Mouse (Mus musculus) liver, adult 2 months (tissue): ENCODE measurements around the gene Ube2d1. TPM values are rescaled to one million over a fixed set of nuclear protein-coding genes. Genes with fewer than 3 reads are reported as not detected.

Source experiments
- DNase-seq: peaks from one replicate; pipeline ENCODE4 v3.0.0-alpha.2; 2011; ENCODE audit warnings: low read depth, low spot score; ENCODE audit errors: extremely low read depth
- H3K27ac ChIP-seq: fragments of 200-500 bp; replicated peaks from 2 replicates; pipeline ENCODE4 v1.5.1; 2012; ENCODE audit warnings: low read depth, mild to moderate bottlenecking, control low read depth, inconsistent platforms, low read length; ENCODE audit not compliant: insufficient read depth
- H3K27me3 ChIP-seq: fragments of 200-500 bp; 2 replicates; pipeline ENCODE4 v1.6.1; 2012; ENCODE audit warnings: mild to moderate bottlenecking, moderate library complexity, low read length, inconsistent platforms; ENCODE audit not compliant: control insufficient read depth, insufficient read depth
- H3K36me3 ChIP-seq: fragments of 200-500 bp; 2 replicates; pipeline ENCODE4 v1.6.1; 2012; ENCODE audit warnings: low read length, inconsistent platforms; ENCODE audit not compliant: control insufficient read depth, insufficient read depth
- H3K4me1 ChIP-seq: fragments of 200-500 bp; 2 replicates; pipeline ENCODE4 v1.6.1; 2011; ENCODE audit warnings: low read length; ENCODE audit not compliant: control insufficient read depth, insufficient read depth
- H3K4me3 ChIP-seq: fragments of 200-500 bp; 2 replicates; pipeline ENCODE4 v1.5.1; 2011; ENCODE audit warnings: low read depth, mild to moderate bottlenecking, control low read depth, low read length, moderate library complexity; ENCODE audit not compliant: insufficient read depth
- H3K79me2 ChIP-seq: fragments of 200-500 bp; 2 replicates; pipeline ENCODE4 v1.6.1; 2012; ENCODE audit warnings: inconsistent platforms, mild to moderate bottlenecking, low read length, moderate library complexity; ENCODE audit not compliant: control insufficient read depth, insufficient read depth
- H3K9ac ChIP-seq: fragments of 200-500 bp; 2 replicates; pipeline ENCODE4 v1.6.1; 2012; ENCODE audit warnings: low read depth, mild to moderate bottlenecking, control low read depth, inconsistent platforms, low read length
- CTCF ChIP-seq: fragments of 200-500 bp; IDR thresholded peaks from 2 replicates; pipeline ENCODE4 v1.5.1; 2011; ENCODE audit warnings: low read depth, low read length, control low read depth
- POLR2A ChIP-seq: fragments of 200-500 bp; IDR thresholded peaks from 2 replicates; pipeline ENCODE4 v1.6.1; 2011; ENCODE audit warnings: low read length, control low read depth; ENCODE audit not compliant: insufficient read depth; ENCODE audit errors: extremely low read depth
- WGBS: fragments of 180-500 bp; shearing (Covaris S2); methylation state at CpG from one replicate; pipeline ENCODE4 v1.1.7; 2018; 5-methylcytosine and 5-hydroxymethylcytosine counted together
- polyA plus RNA-seq: library from polyadenylated mRNA; depleted of rRNA; stranded (reverse); fragments of >200 nt; gene quantifications from 2 replicates; pipeline ENCODE4 v1.2.3, GENCODE M21; 2012
- total RNA-seq: library from RNA; depleted of rRNA; stranded (reverse); fragments of >200 nt; gene quantifications from 2 replicates; pipeline ENCODE4 v1.2.3, GENCODE M21; 2014

Gene Ube2d1
- total and polyA plus RNA-seq, 2 experiments, result 5.3 to 9.5 TPM

- Histone ChIP-seq H3K27me3 (no peaks in the 10 kb centered on the region), H3K9ac (no peak overlapping the region), H3K4me3 (no peak overlapping the region), H3K27ac (no peak overlapping the region), H3K36me3 (peaks cover 2% of the 10 kb centered on the region; the same call in 1 of the 2 replicates), H3K4me1 (no peaks in the 10 kb centered on the region; the same call in 1 of the 2 replicates), H3K79me2 (peaks cover 11% of the 10 kb centered on the region; the same call in 1 of the 2 replicates)
- no peak for DNase-seq
- no peak for TF ChIP-seq CTCF
- TF ChIP-seq POLR2A, result no peak
- WGBS, result 74% methylated on average over 8 of the region's 8 CpGs
These were observed 23.4 kb downstream of the Ube2d1 start for GRCm38 (mm10) chr10:71261637-71262036.

- 0 out of 2 replicates have a peak, but pooled peaks cover 2% of the 10 kb centered on the region for H3K79me2 ChIP-seq
- no peak overlapping the region for H3K4me3 ChIP-seq
- WGBS, result 93% methylated on average over 5 of the region's 5 CpGs
- no peak overlapping the region for H3K9ac ChIP-seq
- no peak overlapping the region for H3K27ac ChIP-seq
- no peak for DNase-seq
- H3K4me1 ChIP-seq, result no peaks in the 10 kb centered on the region; the same call in 1 of the 2 replicates
- TF ChIP-seq POLR2A, result no peak
- TF ChIP-seq CTCF, result no peak
- H3K36me3 ChIP-seq, result peaks cover 6% of the 10 kb centered on the region; the same call in 1 of the 2 replicates
- no peaks in the 10 kb centered on the region for H3K27me3 ChIP-seq
These were observed 26.1 kb downstream of the Ube2d1 start for GRCm38 (mm10) chr10:71258943-71259342.

- no peak overlapping the region for H3K27ac ChIP-seq
- no peaks in the 10 kb centered on the region for H3K79me2 ChIP-seq
- no peaks in the 10 kb centered on the region for H3K27me3 ChIP-seq
- 93% methylated on average over 8 of the region's 8 CpGs for WGBS
- DNase-seq, result no peak
- H3K4me3 ChIP-seq, result no peak overlapping the region
- no peaks in the 10 kb centered on the region; the same call in 1 of the 2 replicates for H3K4me1 ChIP-seq
- TF ChIP-seq CTCF, result no peak
- no peak for TF ChIP-seq POLR2A
- no peak overlapping the region for H3K9ac ChIP-seq
- H3K36me3 ChIP-seq, result peaks cover 6% of the 10 kb centered on the region; the same call in 1 of the 2 replicates
These were observed 26.5 kb downstream of the Ube2d1 start for GRCm38 (mm10) chr10:71258516-71258915.

- Histone ChIP-seq H3K36me3 (peaks cover 4% of the 10 kb centered on the region; the same call in 1 of the 2 replicates), H3K4me3 (no peak overlapping the region), H3K27ac (no peak overlapping the region), H3K27me3 (no peaks in the 10 kb centered on the region), H3K79me2 (no peaks in the 10 kb centered on the region), H3K4me1 (peaks cover 5% of the 10 kb centered on the region; the same call in 1 of the 2 replicates), H3K9ac (no peak overlapping the region)
- TF ChIP-seq POLR2A (no peak), CTCF (no peak)
- no peak for DNase-seq
- 83% methylated on average over 4 of the region's 4 CpGs for WGBS
These were observed 31.9 kb downstream of the Ube2d1 start for GRCm38 (mm10) chr10:71253147-71253546.

- WGBS, result 41% methylated on average over 5 of the region's 5 CpGs
- 0 out of 2 replicates have a peak overlapping the region, but pooled peaks have one; percentile 48 for H3K27ac ChIP-seq
- H3K27me3 ChIP-seq, result no peaks in the 10 kb centered on the region
- peak; percentile 82 for DNase-seq
- peaks cover 4% of the 10 kb centered on the region; the same call in 1 of the 2 replicates for H3K36me3 ChIP-seq
- no peak overlapping the region for H3K9ac ChIP-seq
- peaks cover 5% of the 10 kb centered on the region; the same call in 1 of the 2 replicates for H3K4me1 ChIP-seq
- no peak for TF ChIP-seq CTCF
- no peak for TF ChIP-seq POLR2A
- no peaks in the 10 kb centered on the region for H3K79me2 ChIP-seq
- H3K4me3 ChIP-seq, result no peak overlapping the region
These were observed 32.6 kb downstream of the Ube2d1 start for GRCm38 (mm10) chr10:71252421-71252820.

GRCm38 (mm10) chr10:71251846-71252245, 33.2 kb downstream of the Ube2d1 start:
- Histone ChIP-seq H3K27ac (no peak overlapping the region), H3K27me3 (no peaks in the 10 kb centered on the region), H3K4me3 (no peak overlapping the region), H3K79me2 (no peaks in the 10 kb centered on the region), H3K36me3 (peaks cover 4% of the 10 kb centered on the region; the same call in 1 of the 2 replicates), H3K9ac (no peak overlapping the region), H3K4me1 (peaks cover 5% of the 10 kb centered on the region; the same call in 1 of the 2 replicates)
- 22% methylated on average over 5 of the region's 5 CpGs for WGBS
- TF ChIP-seq CTCF, result no peak
- TF ChIP-seq POLR2A, result no peak
- peak; percentile 90 for DNase-seq
